Mouse (Mus musculus): ENCODE results near the gene Gfpt2. TPM values are rescaled to one million over a fixed set of nuclear protein-coding genes. Genes with fewer than 3 reads are reported as not detected.

Gfpt2 gene
- polyA plus RNA-seq, 1 experiment: 2.3 TPM

DNA sequence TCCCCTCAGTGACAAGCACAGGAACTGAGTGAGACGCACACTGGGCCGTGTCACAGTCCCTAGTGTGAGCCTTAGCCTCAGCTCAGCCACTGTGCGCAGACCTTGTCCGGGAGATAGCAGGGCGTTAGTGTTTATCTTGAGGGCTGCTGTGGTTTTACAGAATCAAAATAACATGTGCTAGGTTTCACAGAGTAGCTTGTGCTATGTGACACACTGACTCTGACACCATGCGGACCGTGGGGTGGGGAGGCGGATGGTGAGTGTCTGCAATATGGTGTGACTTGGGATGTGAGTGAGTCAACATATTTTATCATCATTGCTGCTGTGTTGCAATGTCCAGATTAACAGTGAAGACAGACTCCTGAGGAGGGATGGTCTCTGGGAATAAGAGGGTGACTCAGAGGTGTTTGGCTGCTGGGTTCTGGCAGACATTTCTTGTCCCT lies 17.1 kb downstream of the Gfpt2 start:
- no peak overlapping the region for H3K4me3 ChIP-seq (ENCODE audit: control insufficient read depth, low read depth, low read length)
- TF ChIP-seq CTCF (IDR thresholded peaks at IDR 0.05; ENCODE audit: control insufficient read depth, insufficient read depth, insufficient replicate concordance, low read depth, low read length): no peak
- no peak for TF ChIP-seq POLR2A (IDR thresholded peaks at IDR 0.05; ENCODE audit: control insufficient read depth, low read depth, low read length)
- H3K36me3 ChIP-seq (ENCODE audit: control insufficient read depth, insufficient read depth, low read length): no peaks in the 10 kb centered on the region
- no peaks in the 10 kb centered on the region for H3K4me1 ChIP-seq (ENCODE audit: control insufficient read depth, insufficient read depth, low read length)
- no peak overlapping the region for H3K27ac ChIP-seq (ENCODE audit: control insufficient read depth, insufficient read depth, low read depth, low read length)
- no peaks in the 10 kb centered on the region for H3K27me3 ChIP-seq (ENCODE audit: control insufficient read depth, insufficient read depth, low read length)

DNA sequence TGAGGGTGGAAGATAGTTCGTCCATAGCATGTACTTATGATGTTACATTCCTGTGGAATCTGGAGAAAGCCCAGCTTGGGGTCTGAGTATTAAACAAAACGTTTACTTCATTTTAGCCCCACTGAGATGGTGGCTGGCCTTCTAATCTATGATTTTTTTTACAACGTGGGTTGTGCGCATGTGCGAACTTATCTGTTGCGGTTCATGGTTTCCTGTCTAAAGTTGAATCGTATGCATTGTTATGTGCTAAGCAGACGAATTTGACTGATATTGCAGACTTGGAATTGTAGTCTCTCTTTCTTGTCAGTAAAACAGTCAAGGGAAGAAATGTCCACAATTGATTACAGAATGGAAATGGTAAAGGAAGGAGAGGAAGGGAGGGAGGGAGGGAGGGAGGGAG lies 17.9 kb downstream of the Gfpt2 start:
- no peaks in the 10 kb centered on the region for H3K36me3 ChIP-seq (ENCODE audit: control insufficient read depth, insufficient read depth, low read length)
- no peak overlapping the region for H3K4me3 ChIP-seq (ENCODE audit: control insufficient read depth, low read depth, low read length)
- H3K27me3 ChIP-seq (ENCODE audit: control insufficient read depth, insufficient read depth, low read length): no peaks in the 10 kb centered on the region
- no peaks in the 10 kb centered on the region for H3K4me1 ChIP-seq (ENCODE audit: control insufficient read depth, insufficient read depth, low read length)
- no peak for TF ChIP-seq CTCF (IDR thresholded peaks at IDR 0.05; ENCODE audit: control insufficient read depth, insufficient read depth, insufficient replicate concordance, low read depth, low read length)
- TF ChIP-seq POLR2A (IDR thresholded peaks at IDR 0.05; ENCODE audit: control insufficient read depth, low read depth, low read length): no peak
- no peak overlapping the region for H3K27ac ChIP-seq (ENCODE audit: control insufficient read depth, insufficient read depth, low read depth, low read length)

DNA sequence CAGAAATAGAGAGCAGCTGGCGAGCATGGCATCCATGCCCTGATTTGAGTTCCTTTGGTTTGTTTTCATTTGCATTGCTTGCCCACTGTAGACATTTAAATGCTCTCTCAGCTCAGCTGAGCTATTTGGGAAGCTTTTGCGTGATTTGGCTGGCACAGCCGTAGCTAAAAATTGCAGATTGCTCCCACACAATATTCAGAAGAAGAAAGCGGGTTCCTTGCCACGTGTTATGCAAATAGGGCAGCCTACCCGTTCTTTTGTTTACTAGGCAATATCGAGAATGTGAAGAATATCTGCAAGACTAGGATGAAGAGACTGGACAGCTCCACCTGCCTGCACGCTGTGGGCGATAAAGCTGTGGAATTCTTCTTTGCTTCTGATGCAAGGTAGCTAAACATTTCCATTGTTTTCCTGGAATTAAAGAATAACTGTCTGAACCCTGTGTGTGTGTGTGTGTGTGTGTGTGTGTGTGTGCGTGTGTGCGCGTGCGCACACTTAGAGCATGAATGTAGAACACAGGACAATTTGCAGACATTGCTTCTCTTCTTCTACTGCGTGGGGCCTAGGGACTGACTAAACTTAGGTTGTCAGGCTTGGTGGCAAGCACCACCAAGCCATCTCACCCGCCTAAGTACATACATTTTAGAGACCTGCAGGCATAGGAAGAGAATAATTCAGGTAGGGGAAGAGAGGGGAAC lies 25.0 kb downstream of the Gfpt2 start:
- Histone ChIP-seq H3K27me3 (ENCODE audit: control insufficient read depth, insufficient read depth, low read length) (no peaks in the 10 kb centered on the region), H3K4me3 (ENCODE audit: control insufficient read depth, low read depth, low read length) (no peak overlapping the region), H3K36me3 (ENCODE audit: control insufficient read depth, insufficient read depth, low read length) (no peaks in the 10 kb centered on the region), H3K27ac (ENCODE audit: control insufficient read depth, insufficient read depth, low read depth, low read length) (no peak overlapping the region), H3K4me1 (ENCODE audit: control insufficient read depth, insufficient read depth, low read length) (no peaks in the 10 kb centered on the region)
- no peak for TF ChIP-seq CTCF (IDR thresholded peaks at IDR 0.05; ENCODE audit: control insufficient read depth, insufficient read depth, insufficient replicate concordance, low read depth, low read length)
- no peak for TF ChIP-seq POLR2A (IDR thresholded peaks at IDR 0.05; ENCODE audit: control insufficient read depth, low read depth, low read length)

DNA sequence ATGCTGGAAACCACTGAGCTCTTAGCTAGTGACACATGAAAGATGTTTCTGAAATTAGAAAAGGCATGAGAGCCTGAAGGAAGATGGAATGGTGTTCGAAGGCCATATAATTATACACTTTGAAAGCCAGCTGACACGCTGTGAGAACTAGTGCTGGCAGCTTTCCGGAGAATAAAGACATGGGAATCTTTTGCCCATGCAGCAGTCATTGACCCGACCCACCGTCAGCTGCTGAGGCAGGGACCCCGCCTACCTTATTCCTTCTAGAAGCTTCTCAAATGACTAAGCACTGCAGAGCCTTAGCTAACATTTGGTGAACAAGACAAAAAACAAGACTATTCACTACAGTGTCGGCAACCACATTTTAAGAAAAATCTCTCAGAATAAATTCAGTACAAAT lies 25.7 kb downstream of the Gfpt2 start:
- no peaks in the 10 kb centered on the region for H3K36me3 ChIP-seq (ENCODE audit: control insufficient read depth, insufficient read depth, low read length)
- H3K4me1 ChIP-seq (ENCODE audit: control insufficient read depth, insufficient read depth, low read length): no peaks in the 10 kb centered on the region
- TF ChIP-seq POLR2A (IDR thresholded peaks at IDR 0.05; ENCODE audit: control insufficient read depth, low read depth, low read length) (no peak), CTCF (IDR thresholded peaks at IDR 0.05; ENCODE audit: control insufficient read depth, insufficient read depth, insufficient replicate concordance, low read depth, low read length) (no peak)
- no peak overlapping the region for H3K27ac ChIP-seq (ENCODE audit: control insufficient read depth, insufficient read depth, low read depth, low read length)
- no peaks in the 10 kb centered on the region for H3K27me3 ChIP-seq (ENCODE audit: control insufficient read depth, insufficient read depth, low read length)
- no peak overlapping the region for H3K4me3 ChIP-seq (ENCODE audit: control insufficient read depth, low read depth, low read length)

DNA sequence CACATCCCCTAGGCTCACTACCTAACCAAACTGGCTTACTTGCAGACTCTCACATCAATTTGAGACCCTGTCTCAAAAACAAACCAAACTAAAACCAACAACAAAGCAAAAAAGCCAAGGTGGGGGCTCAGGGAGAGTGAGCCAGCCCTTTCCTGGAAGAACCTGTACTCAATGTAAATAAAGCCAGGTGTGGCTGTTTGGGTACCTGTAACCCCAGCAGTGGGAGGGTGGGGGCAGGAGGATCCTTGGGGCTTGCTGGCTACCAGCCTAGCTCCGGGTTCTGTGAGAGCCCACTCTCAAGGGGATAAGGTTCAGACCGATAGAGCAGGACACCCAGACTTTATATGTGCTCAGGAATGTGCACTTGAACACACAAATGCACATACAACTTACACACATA lies 26.9 kb downstream of the Gfpt2 start:
- Histone ChIP-seq H3K36me3 (ENCODE audit: control insufficient read depth, insufficient read depth, low read length) (no peaks in the 10 kb centered on the region), H3K4me3 (ENCODE audit: control insufficient read depth, low read depth, low read length) (no peak overlapping the region), H3K4me1 (ENCODE audit: control insufficient read depth, insufficient read depth, low read length) (no peaks in the 10 kb centered on the region), H3K27ac (ENCODE audit: control insufficient read depth, insufficient read depth, low read depth, low read length) (no peak overlapping the region), H3K27me3 (ENCODE audit: control insufficient read depth, insufficient read depth, low read length) (no peaks in the 10 kb centered on the region)
- no peak for TF ChIP-seq POLR2A (IDR thresholded peaks at IDR 0.05; ENCODE audit: control insufficient read depth, low read depth, low read length)
- no peak for TF ChIP-seq CTCF (IDR thresholded peaks at IDR 0.05; ENCODE audit: control insufficient read depth, insufficient read depth, insufficient replicate concordance, low read depth, low read length)

DNA sequence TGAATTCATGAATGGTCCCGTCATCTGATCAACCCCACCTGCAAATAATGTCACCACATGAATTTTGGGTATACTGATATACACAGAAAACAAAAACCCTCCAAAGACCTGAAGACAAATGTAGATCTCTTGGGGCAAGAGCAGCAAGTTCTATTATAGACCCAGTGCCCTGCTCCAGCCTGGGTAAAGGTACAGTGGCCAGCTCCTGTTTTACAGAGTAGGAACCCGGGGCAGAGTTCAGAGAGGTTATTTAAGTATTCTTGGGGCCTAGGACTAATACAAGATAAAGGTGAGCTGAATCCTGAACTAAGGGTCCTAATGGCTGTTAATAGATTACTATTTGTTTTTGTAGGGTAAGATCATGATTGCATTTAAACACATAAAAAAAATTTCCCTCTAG lies 27.6 kb downstream of the Gfpt2 start:
- no peak overlapping the region for H3K27ac ChIP-seq (ENCODE audit: control insufficient read depth, insufficient read depth, low read depth, low read length)
- H3K36me3 ChIP-seq (ENCODE audit: control insufficient read depth, insufficient read depth, low read length): no peaks in the 10 kb centered on the region
- no peaks in the 10 kb centered on the region for H3K27me3 ChIP-seq (ENCODE audit: control insufficient read depth, insufficient read depth, low read length)
- H3K4me1 ChIP-seq (ENCODE audit: control insufficient read depth, insufficient read depth, low read length): no peaks in the 10 kb centered on the region
- H3K4me3 ChIP-seq (ENCODE audit: control insufficient read depth, low read depth, low read length): no peak overlapping the region
- TF ChIP-seq CTCF (IDR thresholded peaks at IDR 0.05; ENCODE audit: control insufficient read depth, insufficient read depth, insufficient replicate concordance, low read depth, low read length) (no peak), POLR2A (IDR thresholded peaks at IDR 0.05; ENCODE audit: control insufficient read depth, low read depth, low read length) (no peak)

DNA sequence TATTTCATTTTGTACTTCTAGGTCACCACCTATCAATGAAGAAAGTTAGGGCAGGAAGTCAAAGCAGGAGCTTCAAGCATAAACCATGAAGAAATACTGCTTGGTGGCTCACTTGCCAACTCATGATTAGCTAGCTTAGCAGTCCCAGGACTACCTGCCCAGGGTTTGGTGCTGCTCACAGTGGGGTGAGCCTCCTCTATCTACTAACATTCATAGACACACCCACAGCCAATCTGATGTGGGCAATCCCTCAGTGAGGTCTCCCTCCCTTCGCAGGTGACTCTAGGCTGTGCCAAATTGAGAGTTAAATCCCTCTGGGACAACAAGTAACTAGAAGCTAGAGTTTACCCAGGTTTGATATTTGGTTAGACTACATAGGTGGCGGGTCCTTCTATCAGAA lies 28.4 kb downstream of the Gfpt2 start:
- H3K36me3 ChIP-seq (ENCODE audit: control insufficient read depth, insufficient read depth, low read length): no peaks in the 10 kb centered on the region
- TF ChIP-seq POLR2A (IDR thresholded peaks at IDR 0.05; ENCODE audit: control insufficient read depth, low read depth, low read length) (no peak), CTCF (IDR thresholded peaks at IDR 0.05; ENCODE audit: control insufficient read depth, insufficient read depth, insufficient replicate concordance, low read depth, low read length) (no peak)
- no peak overlapping the region for H3K27ac ChIP-seq (ENCODE audit: control insufficient read depth, insufficient read depth, low read depth, low read length)
- H3K4me1 ChIP-seq (ENCODE audit: control insufficient read depth, insufficient read depth, low read length): no peaks in the 10 kb centered on the region
- no peak overlapping the region for H3K4me3 ChIP-seq (ENCODE audit: control insufficient read depth, low read depth, low read length)
- H3K27me3 ChIP-seq (ENCODE audit: control insufficient read depth, insufficient read depth, low read length): no peaks in the 10 kb centered on the region
